Mouse (Mus musculus): ENCODE results near the gene Cts7.

Cts7 gene

DNA sequence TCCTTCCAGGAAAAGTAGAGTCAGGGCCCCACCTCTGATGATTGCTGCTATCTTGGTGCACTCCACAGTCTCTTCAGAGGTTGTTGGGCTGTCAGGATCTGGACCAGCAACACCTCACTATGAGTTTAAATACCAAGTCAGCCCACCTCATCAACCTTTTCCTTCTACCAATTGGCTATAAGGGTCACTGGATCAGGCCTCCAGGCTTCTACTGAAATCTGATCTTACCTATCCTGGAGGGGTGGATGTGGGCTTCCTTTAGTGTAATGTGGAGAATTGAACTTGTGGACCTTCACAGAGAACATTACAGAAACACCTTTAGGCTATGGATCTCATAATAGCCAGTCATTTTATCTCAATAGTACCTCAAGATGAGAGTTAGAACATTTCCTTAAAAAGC is at the start of gene Cts7:
Cts7 (minus strand) TSS at position 101 of the 400 bp plus-strand sequence.
- no peak for DNase-seq
